Mouse (Mus musculus) MEL (cell line): ENCODE measurements around the gene Erlec1. TPM values are rescaled to one million over a fixed set of nuclear protein-coding genes. Genes with fewer than 3 reads are reported as not detected.

Source experiments
- DNase-seq: peaks from one replicate; pipeline ENCODE4 v3.0.0; 2011; ENCODE audit warnings: low read depth, low spot score
- H3K27ac ChIP-seq: 2 replicates; pipeline ENCODE4 v1.5.1; 2012; ENCODE audit warnings: low read depth, mild to moderate bottlenecking, control low read depth, low read length, moderate library complexity; ENCODE audit not compliant: control insufficient read depth
- H3K27me3 ChIP-seq, 2 experiments: fragments of 150-350 bp in 1 of 2; sonication (generic) in 1 of 2; 2 replicates each; pipeline ENCODE4 v1.6.1; 2012; ENCODE audit warnings: low read length in 2 of 2, mild to moderate bottlenecking in 2 of 2, improper control_type of control experiment in 1 of 2, moderate library complexity in 1 of 2; ENCODE audit not compliant: insufficient read depth in 2 of 2, control insufficient read depth in 1 of 2
- H3K36me3 ChIP-seq, 2 experiments: 2 replicates each; pipeline ENCODE4 v1.6.1; 2012 to 2014; ENCODE audit warnings: low read length in 2 of 2, improper control_type of control experiment in 1 of 2, inconsistent platforms in 1 of 2, mild to moderate bottlenecking in 1 of 2; ENCODE audit not compliant: insufficient read depth in 2 of 2, control insufficient read depth in 1 of 2
- H3K4me1 ChIP-seq, 2 experiments: fragments of 150-350 bp in 1 of 2; sonication (generic) in 1 of 2; 2 replicates each; pipeline ENCODE4 v1.6.1; 2012; ENCODE audit warnings: low read length in 2 of 2, improper control_type of control experiment in 1 of 2, mild to moderate bottlenecking in 1 of 2; ENCODE audit not compliant: insufficient read depth in 2 of 2, control insufficient read depth in 1 of 2
- H3K4me3 ChIP-seq, 2 experiments: fragments of 150-350 bp in 1 of 2; sonication (generic) in 1 of 2; 2 replicates each; pipeline ENCODE4 v1.5.1; 2012; ENCODE audit warnings: low read depth in 2 of 2, low read length in 2 of 2, mild to moderate bottlenecking in 2 of 2, moderate library complexity in 2 of 2, control low read depth in 1 of 2, improper control_type of control experiment in 1 of 2; ENCODE audit not compliant: control insufficient read depth in 1 of 2, insufficient read depth in 1 of 2
- H3K79me2 ChIP-seq: 2 replicates; pipeline ENCODE4 v1.6.1; 2012; ENCODE audit warnings: mild to moderate bottlenecking, low read length, moderate library complexity; ENCODE audit not compliant: control insufficient read depth, poor library complexity, insufficient read depth
- H3K9ac ChIP-seq: 2 replicates; pipeline ENCODE4 v1.6.1; 2012; ENCODE audit warnings: low read depth, mild to moderate bottlenecking, control low read depth, low read length, moderate library complexity; ENCODE audit not compliant: control insufficient read depth, poor library complexity, severe bottlenecking
- H3K9me3 ChIP-seq: fragments of 150-350 bp; sonication (generic); replicated peaks from 2 replicates; pipeline ENCODE4 v1.6.1; 2012; ENCODE audit warnings: mild to moderate bottlenecking, low read length, improper control_type of control experiment, moderate library complexity; ENCODE audit not compliant: insufficient read depth
- CHD1 ChIP-seq: IDR thresholded peaks from 2 replicates; pipeline ENCODE4 v1.6.1; 2012; ENCODE audit warnings: low read depth, mild to moderate bottlenecking, inconsistent platforms, low read length, improper control_type of control experiment
- CTCF ChIP-seq, 3 experiments: IDR thresholded peaks in 2 of 3; conservative IDR thresholded peaks in 1 of 3; 2 replicates each; pipeline ENCODE4 v1.5.1; 2011 to 2012; ENCODE audit warnings: low read length in 3 of 3, low read depth in 2 of 3, mild to moderate bottlenecking in 2 of 3, improper control_type of control experiment in 1 of 3, inconsistent platforms in 1 of 3, mixed read lengths in 1 of 3, moderate library complexity in 1 of 3; ENCODE audit not compliant: control insufficient read depth in 1 of 3, insufficient read depth in 1 of 3, poor library complexity in 1 of 3, severe bottlenecking in 1 of 3
- ELF1 ChIP-seq: IDR thresholded peaks from 2 replicates; pipeline ENCODE4 v1.6.1; 2014; ENCODE audit warnings: low read depth, mild to moderate bottlenecking, inconsistent platforms, low read length, improper control_type of control experiment, moderate library complexity
- EP300 ChIP-seq, 2 experiments: IDR thresholded peaks; 2 replicates each; pipeline ENCODE4 v1.6.1; 2011; ENCODE audit warnings: improper control_type of control experiment in 2 of 2, low read length in 2 of 2, low read depth in 1 of 2, mild to moderate bottlenecking in 1 of 2
- GATA1 ChIP-seq: IDR thresholded peaks from 2 replicates; pipeline ENCODE4 v1.6.1; 2011; ENCODE audit warnings: low read depth, low read length, improper control_type of control experiment
- HCFC1 ChIP-seq: IDR thresholded peaks from 2 replicates; pipeline ENCODE4 v1.6.1; 2012; ENCODE audit warnings: low read depth, mild to moderate bottlenecking, inconsistent platforms, low read length, improper control_type of control experiment, moderate library complexity
- JUND ChIP-seq: IDR thresholded peaks from 2 replicates; pipeline ENCODE4 v1.6.1; 2011; ENCODE audit warnings: low read depth, mild to moderate bottlenecking, improper control_type of control experiment, low read length
- KAT2A ChIP-seq: conservative IDR thresholded peaks from 2 replicates; pipeline ENCODE4 v1.6.1; 2012; ENCODE audit warnings: low read depth, low read length, improper control_type of control experiment, inconsistent platforms
- MAX ChIP-seq: IDR thresholded peaks from 2 replicates; pipeline ENCODE4 v1.6.1; 2011; ENCODE audit warnings: low read length, improper control_type of control experiment
- MAZ ChIP-seq: IDR thresholded peaks from 2 replicates; pipeline ENCODE4 v1.6.1; 2012; ENCODE audit warnings: low read depth, mild to moderate bottlenecking, inconsistent platforms, low read length, improper control_type of control experiment
- MEF2A ChIP-seq: IDR thresholded peaks from 2 replicates; pipeline ENCODE4 v1.6.1; 2014; ENCODE audit warnings: low read depth, mild to moderate bottlenecking, inconsistent platforms, low read length, improper control_type of control experiment; ENCODE audit not compliant: poor library complexity, insufficient replicate concordance, severe bottlenecking; ENCODE audit errors: extremely low read depth
- MXI1 ChIP-seq: IDR thresholded peaks from 2 replicates; pipeline ENCODE4 v1.6.1; 2011; ENCODE audit warnings: mild to moderate bottlenecking, low read depth, low read length, improper control_type of control experiment
- MYB ChIP-seq: IDR thresholded peaks from 2 replicates; pipeline ENCODE4 v1.6.1; 2011; ENCODE audit warnings: mild to moderate bottlenecking, low read depth, low read length, improper control_type of control experiment
- MYC ChIP-seq: IDR thresholded peaks from 2 replicates; pipeline ENCODE4 v1.6.1; 2011; ENCODE audit warnings: low read depth, mild to moderate bottlenecking, low read length, improper control_type of control experiment, moderate library complexity
- NRF1 ChIP-seq: IDR thresholded peaks from 2 replicates; pipeline ENCODE4 v1.6.1; 2014; ENCODE audit warnings: low read depth, mild to moderate bottlenecking, inconsistent platforms, low read length, improper control_type of control experiment, moderate library complexity; ENCODE audit not compliant: poor library complexity, insufficient read depth, severe bottlenecking
- POLR2AphosphoS2 ChIP-seq: IDR thresholded peaks from 2 replicates; pipeline ENCODE4 v1.6.1; 2011; ENCODE audit warnings: low read length, improper control_type of control experiment
- POLR2AphosphoS5 ChIP-seq: IDR thresholded peaks from 2 replicates; pipeline ENCODE4 v1.6.1; 2012; ENCODE audit warnings: low read depth, borderline replicate concordance, mild to moderate bottlenecking, inconsistent platforms, low read length, moderate library complexity, mixed read lengths
- RAD21 ChIP-seq: IDR thresholded peaks from 2 replicates; pipeline ENCODE4 v1.6.1; 2011; ENCODE audit warnings: mild to moderate bottlenecking, low read depth, low read length, improper control_type of control experiment
- SIN3A ChIP-seq: IDR thresholded peaks from 2 replicates; pipeline ENCODE4 v1.6.1; 2012; ENCODE audit warnings: low read length, improper control_type of control experiment, inconsistent platforms
- TBP ChIP-seq: IDR thresholded peaks from 2 replicates; pipeline ENCODE4 v1.8.0; 2011; ENCODE audit warnings: low read depth, low read length, improper control_type of control experiment
- TCF12 ChIP-seq: IDR thresholded peaks from 2 replicates; pipeline ENCODE4 v1.6.1; 2014; ENCODE audit warnings: low read depth, mild to moderate bottlenecking, inconsistent platforms, low read length, improper control_type of control experiment, moderate library complexity
- USF2 ChIP-seq, 2 experiments: IDR thresholded peaks; 2 replicates each; pipeline ENCODE4 v1.6.1; 2011 to 2012; ENCODE audit warnings: improper control_type of control experiment in 2 of 2, low read length in 2 of 2, borderline replicate concordance in 1 of 2, inconsistent platforms in 1 of 2, low read depth in 1 of 2, mild to moderate bottlenecking in 1 of 2; ENCODE audit not compliant: insufficient read depth in 1 of 2
- ZC3H11A ChIP-seq: IDR thresholded peaks from 2 replicates; pipeline ENCODE4 v1.6.1; 2012; ENCODE audit warnings: low read depth, mild to moderate bottlenecking, inconsistent platforms, low read length, improper control_type of control experiment
- polyA plus RNA-seq, 2 experiments: library from polyadenylated mRNA; stranded (reverse) in 1 of 2; unstranded in 1 of 2; fragments of >175 nt in 1 of 2; fragments of >200 nt in 1 of 2; gene quantifications; 2 replicates each; pipeline versions ENCODE4 v1.2.1 to v1.2.4; 2012; ENCODE audit warnings: low replicate concordance in 2 of 2, low read depth in 1 of 2; ENCODE audit not compliant: insufficient read length in 2 of 2, insufficient read depth in 1 of 2, missing spikeins in 1 of 2
- total RNA-seq: library from RNA; depleted of rRNA; stranded (reverse); fragments of 300-350 nt; gene quantifications from 2 replicates; pipeline ENCODE4 v1.2.3, GENCODE M21; 2012

Gene Erlec1
- total and polyA plus RNA-seq, 3 experiments = 6.7 to 22.3 TPM; not detected in 1

- Histone ChIP-seq H3K79me2 (peaks cover 3% of the 10 kb centered on the region), H3K27ac (no peak overlapping the region), H3K4me3 (no peak overlapping the region), H3K9ac (no peak overlapping the region), H3K27me3 (no peaks in the 10 kb centered on the region), H3K9me3 (no peaks in the 10 kb centered on the region), H3K4me1 (peaks cover 18 to 24% of the 10 kb centered on the region in 2 experiments), H3K36me3 (peaks cover 0 to 32% of the 10 kb centered on the region in 2 experiments; a peak in 2 of 4 replicates)
- DNase-seq = no peak
- no peak for TF ChIP-seq KAT2A
- no peak for TF ChIP-seq HCFC1
- TF ChIP-seq TCF12 = no peak
Measured at GRCm38 (mm10) chr11:30996670-30997069, 42.5 kb upstream of the Erlec1 start.

GRCm38 (mm10) chr11:30986625-30987017 is 32.5 kb upstream of the Erlec1 start:
- Histone ChIP-seq H3K9me3 (no peaks in the 10 kb centered on the region), H3K27ac (peak overlapping the region; percentile 78), H3K9ac (peak overlapping the region; percentile 62), H3K4me3 (peak overlapping the region; percentile 30 to 99), H3K79me2 (peaks cover 13% of the 10 kb centered on the region), H3K36me3 (peaks cover 0 to 22% of the 10 kb centered on the region in 2 experiments; a peak in 3 of 4 replicates), H3K27me3 (no peaks in the 10 kb centered on the region), H3K4me1 (peaks cover 0 to 7% of the 10 kb centered on the region in 2 experiments; a peak in 2 of 4 replicates)
- no peak for DNase-seq
- TF ChIP-seq MXI1 (no peak), GATA1 (peak; percentile 49; the same call in 1 of the 2 replicates)

DNA sequence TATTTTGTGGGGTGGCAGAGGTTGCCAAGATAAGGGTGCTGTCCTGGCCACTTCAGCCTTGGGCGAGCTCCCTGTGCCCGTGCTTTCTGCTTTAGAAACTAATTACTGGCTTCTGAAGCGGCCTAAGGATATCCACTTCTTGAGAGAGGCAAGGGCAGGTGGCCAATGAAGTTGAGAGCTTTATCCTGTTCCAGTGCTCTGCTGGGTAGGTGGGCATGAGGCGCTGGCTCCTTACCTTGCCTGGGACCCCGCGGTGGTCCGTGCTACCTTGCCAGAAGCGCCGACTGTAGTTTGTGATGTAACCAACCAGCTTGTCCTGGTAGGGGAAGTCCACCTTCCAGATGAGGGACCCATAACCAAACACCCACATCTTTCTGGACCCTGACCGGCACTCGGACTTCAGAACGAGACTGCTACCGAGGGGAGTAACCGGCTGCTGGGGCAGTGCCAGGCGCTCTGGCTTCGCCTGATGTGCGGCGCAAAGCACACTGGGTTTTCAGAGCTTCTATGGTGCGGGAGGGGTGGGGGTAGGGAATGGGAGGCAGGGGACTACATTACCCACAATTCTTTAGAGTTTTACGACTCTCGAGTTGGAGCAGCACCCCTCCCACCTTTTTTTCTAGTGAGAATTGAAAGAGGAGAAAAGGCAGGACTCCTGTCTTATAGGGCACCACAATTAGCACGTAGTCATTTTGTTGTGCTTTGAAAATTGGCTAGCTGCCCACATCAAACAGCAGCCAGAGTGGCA is 31.9 kb upstream of the Erlec1 start, which contains the start of gene Chac2:
Chac2 (minus strand) TSS at position 474 of the 748 bp plus-strand sequence.
- peaks cover 13% of the 10 kb centered on the region for H3K79me2 ChIP-seq
- H3K27ac ChIP-seq = peak within 1 kb of the TSS; percentile 78
- H3K9ac ChIP-seq = peak within 1 kb of the TSS; percentile 94
- peak within 1 kb of the TSS; percentile 84 to 99 for H3K4me3 ChIP-seq
- H3K36me3 ChIP-seq = peaks cover 0 to 22% of the 10 kb centered on the region in 2 experiments; a peak in 3 of 4 replicates
- H3K27me3 ChIP-seq = no peaks in the 10 kb centered on the region
- H3K9me3 ChIP-seq = no peaks in the 10 kb centered on the region
- peak; percentile 99 for DNase-seq
- H3K4me1 ChIP-seq = peaks cover 0 to 7% of the 10 kb centered on the region in 2 experiments; a peak in 2 of 4 replicates
- TF ChIP-seq SIN3A (peak; percentile 91), CTCF (IDR thresholded peaks at IDR 0.05 in 2 of 3, conservative IDR thresholded peaks at IDR 0.05 in 1 of 3; ENCODE audit: control insufficient read depth in 1 of 3, insufficient read depth in 1 of 3, low read depth in 2 of 3, low read length in 3 of 3, poor library complexity in 1 of 3, severe bottlenecking in 1 of 3) (no peak), TBP (peak; percentile 91), POLR2AphosphoS2 (peak; percentile 96), MAX (no peak; the same call in 1 of the 2 replicates), NRF1 (no peak; the same call in 1 of the 2 replicates), ZC3H11A (no peak), GATA1 (no peak), EP300 (IDR thresholded peaks at IDR 0.05; ENCODE audit: low read depth in 1 of 2, low read length in 2 of 2) (peak; percentile 20 to 27), JUND (no peak), MYB (no peak), USF2 (IDR thresholded peaks at IDR 0.05; ENCODE audit: borderline replicate concordance in 1 of 2, insufficient read depth in 1 of 2, low read depth in 1 of 2, low read length in 2 of 2) (no peak), HCFC1 (peak; percentile 100), ELF1 (peak; percentile 85), MYC (peak; percentile 56; the same call in 1 of the 2 replicates), MEF2A (no peak), POLR2AphosphoS5 (no peak), TCF12 (peak; percentile 69; the same call in 1 of the 2 replicates), MAZ (peak; percentile 99), CHD1 (peak; percentile 87; the same call in 1 of the 2 replicates), RAD21 (no peak)
